Mouse (Mus musculus) granulocyte monocyte progenitor cell, adult 5-6 weeks (primary cell): ENCODE measurements at regions not wholly inside any gene's neighbourhood (a gene's known extent, or its start where the extent isn't known, plus 50 kb on each side); places are given as distances from the start of the nearest gene placed in this dataset.
A peak's percentile ranks its signal among the peaks of the same experiment; 100 is the strongest.
"Not testable (repeated sequence)": the region's sequence is repeated elsewhere in the genome, so short reads cannot be mapped to it uniquely, and the experiment has no call there.

ENCODE experiments used
- ATAC-seq: replicated peaks from 2 replicates; pipeline ENCODE4 v1.8.0; 2016; ENCODE audit warnings: mild to moderate bottlenecking, moderate TSS enrichment, inconsistent platforms; ENCODE audit not compliant: poor library complexity, severe bottlenecking

- ATAC-seq: peak; percentile 83
Observed at GRCm38 (mm10) chr11:31615107-31615811, 56.4 kb downstream of the Bod1 start.

DNA sequence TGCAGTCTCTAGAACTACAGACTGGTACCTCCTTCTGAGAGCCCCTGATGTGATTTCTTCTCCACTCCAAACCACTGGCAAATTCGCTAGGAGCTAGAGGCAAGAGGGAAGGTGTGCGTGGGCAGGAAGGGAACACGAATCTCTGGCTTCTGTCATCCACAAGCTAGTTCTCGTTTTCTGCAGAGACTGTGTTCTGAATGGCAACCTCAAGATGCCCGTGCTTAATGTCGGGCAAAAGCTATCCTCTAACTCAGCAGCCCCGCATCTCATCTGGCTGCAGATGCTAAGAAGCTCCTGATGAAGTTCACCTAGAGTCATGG is 57.3 kb downstream of the Bod1 start:
- no peak for ATAC-seq

DNA sequence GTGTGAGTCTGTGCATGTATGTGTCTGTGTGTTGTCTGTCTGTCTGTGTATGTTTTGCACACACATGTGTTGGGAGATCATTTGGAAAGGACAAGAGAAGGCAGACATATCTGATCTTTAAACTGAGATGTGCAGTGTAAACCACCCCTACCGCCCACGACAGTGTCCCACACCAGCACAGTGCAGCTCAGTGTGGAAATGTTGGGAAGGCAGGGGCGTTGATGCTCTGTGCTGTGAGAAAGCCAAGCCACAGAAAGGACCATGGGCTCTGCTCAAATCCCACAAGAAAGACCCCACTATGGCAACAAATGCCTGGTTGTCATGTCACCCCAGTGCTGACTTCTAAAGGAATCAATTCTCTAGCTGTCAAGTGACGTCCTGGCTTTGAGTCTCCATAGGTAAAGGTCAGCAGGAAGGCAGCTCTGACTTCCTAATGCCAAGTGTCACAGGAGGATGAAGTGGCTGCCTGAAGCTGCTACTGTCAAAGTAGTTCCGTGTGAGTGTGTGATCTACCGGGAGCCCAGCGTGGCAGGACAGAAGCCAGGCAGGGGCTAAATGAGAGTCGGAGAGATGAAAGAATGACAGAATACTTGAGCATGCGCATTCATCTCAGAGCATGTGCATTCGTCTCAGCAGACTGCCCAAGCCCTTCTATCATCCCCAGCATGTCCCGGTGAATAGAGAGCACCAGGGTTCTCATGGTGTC is 57.8 kb downstream of the Bod1 start:
- ATAC-seq: no peak

- ATAC-seq: no peak
Observed at GRCm38 (mm10) chr11:31608458-31608857, 63.2 kb downstream of the Bod1 start.

GRCm38 (mm10) chr11:31601499-31601898 is 70.2 kb downstream of the Bod1 start:
- ATAC-seq: no peak

GRCm38 (mm10) chr11:31593604-31594003 is 78.1 kb downstream of the Bod1 start:
- no peak for ATAC-seq

- no peak for ATAC-seq
Observed at GRCm38 (mm10) chr11:31592061-31592460, 79.6 kb downstream of the Bod1 start.

GRCm38 (mm10) chr11:31591037-31591554 is 80.6 kb downstream of the Bod1 start:
- ATAC-seq: no peak

DNA sequence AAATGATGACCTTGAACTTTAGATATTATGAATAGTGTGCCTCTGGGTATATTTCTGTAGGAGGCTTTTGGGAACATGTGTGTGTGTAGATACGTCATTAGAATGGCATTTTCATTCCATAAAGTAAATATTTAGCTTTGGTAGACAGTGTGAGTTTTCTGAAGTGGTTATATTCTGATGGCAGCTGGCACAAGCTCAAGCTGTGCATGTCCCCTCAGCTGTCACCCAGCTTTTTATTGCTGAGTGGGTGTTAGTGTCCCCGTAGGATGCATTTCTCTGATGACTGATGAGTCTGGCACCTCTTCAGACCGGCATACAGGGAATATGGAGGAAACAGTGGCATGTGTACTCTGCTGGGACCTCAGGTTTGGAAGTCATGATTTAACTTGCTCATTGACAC is 96.7 kb downstream of the Bod1 start:
- ATAC-seq: no peak

DNA sequence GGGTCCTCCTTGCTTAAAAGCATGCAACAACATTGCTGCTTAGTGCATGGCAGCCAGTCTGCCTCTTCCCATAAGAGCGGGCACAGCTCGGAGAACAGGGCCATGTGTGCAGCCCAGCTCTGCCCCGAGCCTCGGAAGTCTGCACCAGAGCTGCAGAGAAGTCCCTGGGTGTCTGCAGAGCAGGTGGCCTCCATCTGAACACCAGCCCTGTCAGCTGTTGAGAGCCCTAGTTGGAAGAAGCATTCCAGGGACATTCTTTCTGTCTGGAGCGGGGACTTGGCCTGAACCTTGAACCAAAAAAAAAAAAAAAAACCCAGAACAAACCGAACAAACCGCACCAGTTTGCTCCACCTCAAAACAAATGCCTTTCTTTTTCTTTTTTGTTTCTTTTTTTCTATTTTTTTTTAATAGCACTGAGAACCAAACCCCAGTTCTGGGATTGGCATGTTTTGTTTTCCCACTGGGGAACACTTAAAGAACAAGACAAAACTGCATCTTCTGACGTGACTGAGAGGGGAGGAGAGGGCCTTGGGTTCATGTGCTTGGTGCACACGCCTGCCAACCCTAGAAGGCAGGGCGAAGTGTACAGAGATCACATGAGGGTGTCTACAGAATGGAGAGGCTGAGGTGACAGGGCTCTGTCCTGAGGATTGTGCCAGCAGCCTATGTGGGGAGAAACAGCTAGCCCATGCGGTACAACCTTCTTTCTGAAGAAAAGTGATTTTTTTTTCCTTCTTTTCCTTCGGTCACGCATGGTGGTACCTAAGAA is 106.8 kb downstream of the Bod1 start:
- no peak for ATAC-seq

DNA sequence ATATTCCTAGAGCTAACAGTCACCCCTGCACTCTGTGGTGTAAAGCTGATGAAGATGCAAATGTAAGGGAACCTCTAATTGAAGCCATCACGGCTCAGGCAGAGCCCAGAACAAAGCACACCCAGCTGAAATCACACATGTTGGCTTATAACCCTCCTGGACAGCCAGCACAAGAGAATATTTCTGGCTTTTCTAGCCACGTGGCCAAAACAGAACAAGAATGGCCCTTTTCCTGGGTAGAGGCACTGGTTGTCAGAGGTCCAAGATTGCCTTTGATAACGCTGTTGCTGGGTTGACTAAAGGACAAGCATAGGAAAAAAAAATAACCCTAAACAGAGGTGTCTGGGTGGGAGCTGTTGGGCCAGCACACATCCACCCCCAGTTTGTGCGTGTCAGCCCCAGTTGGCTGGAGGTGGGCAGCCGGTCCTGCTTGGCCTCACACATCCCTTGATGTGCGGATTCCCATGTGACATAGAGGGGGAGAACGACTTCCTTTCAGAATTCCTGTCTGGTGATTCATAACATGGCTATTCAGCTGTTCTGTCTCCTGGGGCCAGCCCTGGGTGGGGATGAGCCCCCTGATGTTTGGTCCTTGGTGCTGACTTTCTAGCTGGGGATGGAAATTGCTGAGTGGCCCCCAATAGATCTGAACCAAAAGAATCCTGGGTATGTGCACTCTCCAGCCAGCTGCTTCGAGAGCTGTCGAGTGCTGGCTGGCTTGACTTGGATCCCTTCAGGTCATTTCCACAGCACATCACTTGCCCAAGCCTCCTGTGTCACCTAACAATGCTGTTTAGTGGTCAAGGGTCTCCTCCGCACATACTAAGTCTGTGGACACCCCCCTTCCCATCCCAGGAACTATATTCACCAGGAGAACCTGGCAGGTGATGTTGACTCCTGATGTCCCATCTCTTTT is 107.6 kb downstream of the Bod1 start:
- ATAC-seq: no peak

DNA sequence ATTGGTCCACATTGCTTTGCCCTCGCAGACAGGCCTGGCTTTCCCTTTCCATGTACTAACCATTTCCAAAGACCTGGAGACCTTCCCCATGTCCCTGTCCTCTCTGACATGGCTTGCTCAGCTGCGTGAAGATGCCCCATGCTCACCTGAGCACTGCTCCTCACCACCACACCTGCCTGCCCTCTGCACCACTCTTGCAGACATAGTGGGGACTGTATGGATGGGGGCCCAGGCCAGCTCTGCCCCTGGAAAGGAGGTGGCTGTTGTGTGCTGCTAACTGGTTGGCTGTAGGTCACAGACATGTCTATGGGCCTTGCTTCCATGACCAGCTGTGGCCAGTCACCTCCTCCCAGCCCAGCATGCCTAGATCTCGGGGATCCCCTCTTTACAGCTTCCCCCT is 108.7 kb downstream of the Bod1 start:
- ATAC-seq: no peak

DNA sequence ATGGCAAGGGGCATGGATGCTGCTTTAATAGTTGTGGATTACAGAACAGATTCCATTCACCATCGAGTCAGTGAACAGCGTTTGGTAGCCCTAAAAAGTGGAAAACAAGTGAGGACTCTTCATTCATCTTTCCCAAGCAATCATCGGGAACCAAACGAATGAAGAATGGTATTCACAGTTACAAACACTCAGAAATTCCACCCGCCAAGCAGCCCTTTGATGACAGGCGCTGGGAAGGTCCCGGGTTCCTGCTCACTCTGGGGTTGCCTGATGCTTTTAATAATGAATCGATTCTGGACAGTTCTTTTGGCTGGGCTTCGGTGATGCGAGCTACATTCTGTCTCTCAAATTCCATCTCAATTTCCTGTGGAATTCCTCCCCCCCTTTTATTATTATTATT is 110.9 kb downstream of the Bod1 start:
- ATAC-seq: no peak

- no peak for ATAC-seq
Observed at GRCm38 (mm10) chr11:31555042-31555441, 116.6 kb downstream of the Bod1 start.

DNA sequence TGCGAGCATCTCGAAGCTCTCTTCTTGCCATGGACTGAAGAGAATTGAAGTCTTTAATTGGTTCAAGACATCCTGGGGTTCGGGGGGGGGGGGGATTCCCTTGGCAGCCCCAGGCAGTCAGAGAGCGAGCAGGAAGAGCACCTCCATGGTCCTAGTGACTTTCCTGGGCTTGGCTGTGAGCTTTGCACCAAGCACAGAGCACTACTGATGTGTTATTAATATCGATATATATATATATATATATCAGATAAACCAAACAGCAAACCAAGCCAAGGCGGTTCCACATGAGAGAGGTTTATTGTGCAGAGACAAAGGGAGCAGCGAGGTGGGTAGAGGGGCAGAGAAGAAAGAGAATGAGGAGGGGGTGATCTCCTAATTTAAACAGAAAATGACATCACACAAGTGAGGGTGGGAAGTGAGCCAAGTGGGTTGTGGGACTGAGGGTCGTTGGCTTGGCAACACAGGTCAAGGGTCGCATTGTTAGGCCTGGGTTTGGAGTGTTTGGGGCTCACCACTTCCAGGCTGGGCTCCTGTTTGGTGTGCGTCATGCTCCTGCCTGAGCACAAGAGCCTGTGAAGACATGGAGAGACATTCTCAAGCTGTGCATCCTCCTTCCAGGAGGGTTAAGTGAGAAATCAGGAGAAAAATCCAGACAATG is 119.9 kb downstream of the Bod1 start:
- no peak for ATAC-seq

DNA sequence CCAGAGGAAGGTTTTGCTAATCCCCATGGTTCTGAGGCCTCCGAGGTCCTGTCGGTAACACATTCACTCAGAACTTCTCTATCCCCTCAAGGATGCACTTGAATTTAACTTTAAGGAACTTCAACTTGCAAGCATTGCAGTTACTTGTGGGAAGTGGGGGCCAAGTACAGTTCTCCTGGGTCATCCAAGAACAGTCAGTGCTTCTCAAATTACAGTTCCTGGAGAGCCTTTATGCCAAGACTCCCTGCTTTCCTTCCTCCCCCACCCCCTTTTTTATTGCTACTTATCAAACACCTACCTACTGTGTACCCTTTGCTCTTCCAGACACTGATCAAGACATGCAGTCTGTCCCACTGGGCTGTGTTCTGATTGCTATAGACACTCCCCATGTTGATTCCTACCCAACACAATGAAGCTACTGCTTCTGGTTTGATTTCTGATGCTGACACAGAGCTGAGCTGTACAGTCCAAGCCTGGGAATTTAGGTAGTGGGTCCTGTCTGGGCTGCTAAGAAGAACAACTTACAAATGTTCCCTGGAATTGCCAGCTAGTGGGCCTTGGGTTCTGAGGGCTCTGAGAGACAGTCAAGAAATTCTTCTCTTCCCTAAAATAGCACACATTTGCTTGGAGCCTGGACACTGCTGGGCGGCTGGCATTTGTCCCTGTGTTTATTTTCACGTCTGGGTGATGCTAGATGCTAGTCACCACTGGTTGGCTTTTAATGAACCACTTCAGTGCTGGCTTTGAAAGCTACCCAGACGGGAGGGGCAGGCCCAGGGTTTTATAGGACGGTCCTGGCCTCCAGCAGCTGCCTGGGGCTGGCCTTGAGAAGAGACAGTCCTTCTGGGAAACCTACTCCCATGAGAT is 120.7 kb downstream of the Bod1 start:
- ATAC-seq: no peak

DNA sequence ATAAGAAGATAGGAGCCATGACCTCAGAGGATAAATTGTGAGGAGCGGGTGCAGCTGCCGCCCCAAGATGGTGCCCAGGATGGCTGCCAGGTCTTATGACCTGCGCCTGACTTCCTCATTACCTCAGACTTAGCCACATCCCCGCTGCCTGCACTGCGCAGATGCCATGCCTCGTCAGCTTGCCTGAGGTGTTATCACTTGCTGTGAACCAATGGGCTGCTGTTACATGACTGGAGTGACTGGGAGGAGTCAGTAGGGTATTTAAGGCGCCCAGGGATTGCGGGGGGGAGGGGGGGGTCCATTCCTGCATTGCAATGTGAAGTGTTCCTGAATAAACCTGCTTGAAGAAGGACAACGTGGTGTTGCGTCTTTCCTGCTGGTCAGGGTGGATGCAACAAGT is 126.2 kb downstream of the Bod1 start:
- ATAC-seq: not testable (repeated sequence)

GRCm38 (mm10) chr11:31542635-31543219 is 129.0 kb downstream of the Bod1 start:
- ATAC-seq: no peak
